Mouse (Mus musculus): Measurements from ENCODE around the gene 6430628N08Rik. TPM values are rescaled to one million over a fixed set of nuclear protein-coding genes. Genes with fewer than 3 reads are reported as not detected.

Gene 6430628N08Rik
- total RNA-seq, 2 experiments from 2014 or later = not detected

- intact Hi-C loops (cut with DNase I) = no loop called here
Measured at GRCm38 (mm10) chr4:115885846-115886245, 4.6 kb upstream of the 6430628N08Rik start.

GRCm38 (mm10) chr4:115886875-115887274, 3.6 kb upstream of the 6430628N08Rik start:
- DNase-seq = peak; percentile 8 to 38
- intact Hi-C loops (cut with DNase I) = no loop called here

More at GRCm38 (mm10) chr4:115885846-115886245, 4.6 kb upstream of the 6430628N08Rik start:
- no peak for DNase-seq

GRCm38 (mm10) chr4:115890066-115890465, 399 bp upstream of the 6430628N08Rik start:
- DNase-seq = no peak
- intact Hi-C loops (cut with DNase I) = no loop called here

- intact Hi-C loops (cut with DNase I) = no loop called here
Measured at GRCm38 (mm10) chr4:115894281-115894680, 3.8 kb downstream of the 6430628N08Rik start.

GRCm38 (mm10) chr4:115897901-115898631, 7.6 kb downstream of the 6430628N08Rik start:
- intact Hi-C loops (cut with DNase I) = no loop called here
- DNase-seq = peak; percentile 12 to 13

More at GRCm38 (mm10) chr4:115894281-115894680, 3.8 kb downstream of the 6430628N08Rik start:
- no peak for DNase-seq

- DNase-seq = peak; percentile 84 to 89
- intact Hi-C loops (cut with DNase I) = loop anchor here (1.0 to 5.0 kb wide), 5 partner anchors 49 to 171 kb away; partner anchors contain the start of gene Nsun4
Measured at GRCm38 (mm10) chr4:115902816-115903215, 12.4 kb downstream of the 6430628N08Rik start.

GRCm38 (mm10) chr4:115904375-115904774, 13.9 kb downstream of the 6430628N08Rik start:
- no peak for DNase-seq
- intact Hi-C loops (cut with DNase I) = loop anchor here (5.0 kb wide), 2 partner anchors 148 to 172 kb away; partner anchors contain the start of gene Nsun4

- intact Hi-C loops (cut with DNase I) = no loop called here
- no peak for DNase-seq
Measured at GRCm38 (mm10) chr4:115905701-115906100, 15.2 kb downstream of the 6430628N08Rik start.

- DNase-seq = no peak
- intact Hi-C loops (cut with DNase I) = no loop called here
Measured at GRCm38 (mm10) chr4:115906791-115907190, 16.3 kb downstream of the 6430628N08Rik start.

GRCm38 (mm10) chr4:115907994-115908393, 17.5 kb downstream of the 6430628N08Rik start:
- intact Hi-C loops (cut with DNase I) = no loop called here
- peak in 1 of 2 experiments; percentile 5 for DNase-seq

- intact Hi-C loops (cut with DNase I) = no loop called here
- peak; percentile 54 to 55 for DNase-seq
Measured at GRCm38 (mm10) chr4:115908641-115909040, 18.2 kb downstream of the 6430628N08Rik start.

- intact Hi-C loops (cut with DNase I) = no loop called here
- no peak for DNase-seq
Measured at GRCm38 (mm10) chr4:115911586-115911985, 21.1 kb downstream of the 6430628N08Rik start.

GRCm38 (mm10) chr4:115919911-115920310, 29.4 kb downstream of the 6430628N08Rik start:
- no peak for DNase-seq
- intact Hi-C loops (cut with DNase I) = no loop called here

GRCm38 (mm10) chr4:115922688-115923087, 32.2 kb downstream of the 6430628N08Rik start:
- intact Hi-C loops (cut with DNase I) = no loop called here
- DNase-seq = no peak

GRCm38 (mm10) chr4:115923262-115923880, 32.9 kb downstream of the 6430628N08Rik start:
- no peak for DNase-seq
- intact Hi-C loops (cut with DNase I) = no loop called here

- intact Hi-C loops (cut with DNase I) = no loop called here
- DNase-seq = no peak
Measured at GRCm38 (mm10) chr4:115927637-115928036, 37.2 kb downstream of the 6430628N08Rik start.

GRCm38 (mm10) chr4:115931556-115932088, 41.2 kb downstream of the 6430628N08Rik start:
- intact Hi-C loops (cut with DNase I) = no loop called here

GRCm38 (mm10) chr4:115935835-115936581, 45.5 kb downstream of the 6430628N08Rik start:
- peak in 1 of 2 experiments; percentile 6 for DNase-seq
- intact Hi-C loops (cut with DNase I) = no loop called here

More at GRCm38 (mm10) chr4:115931556-115932088, 41.2 kb downstream of the 6430628N08Rik start:
- DNase-seq = no peak

GRCm38 (mm10) chr4:115936646-115937045, 46.2 kb downstream of the 6430628N08Rik start:
- intact Hi-C loops (cut with DNase I) = no loop called here
- DNase-seq = no peak
